Mouse (Mus musculus): ENCODE results near the gene Spata18. TPM values are rescaled to one million over a fixed set of nuclear protein-coding genes. Genes with fewer than 3 reads are reported as not detected.

Gene Spata18
- total and polyA plus RNA-seq, 3 experiments = not detected

- no peak for TF ChIP-seq CTCF (IDR thresholded peaks at IDR 0.05 in 2 of 3, conservative IDR thresholded peaks at IDR 0.05 in 1 of 3; ENCODE audit: control insufficient read depth in 1 of 3, insufficient read depth in 1 of 3, low read depth in 2 of 3, low read length in 3 of 3, poor library complexity in 1 of 3, severe bottlenecking in 1 of 3)
These were observed 18.2 kb downstream of the Spata18 start (continued) for GRCm38 (mm10) chr5:73669386-73669785.

DNA sequence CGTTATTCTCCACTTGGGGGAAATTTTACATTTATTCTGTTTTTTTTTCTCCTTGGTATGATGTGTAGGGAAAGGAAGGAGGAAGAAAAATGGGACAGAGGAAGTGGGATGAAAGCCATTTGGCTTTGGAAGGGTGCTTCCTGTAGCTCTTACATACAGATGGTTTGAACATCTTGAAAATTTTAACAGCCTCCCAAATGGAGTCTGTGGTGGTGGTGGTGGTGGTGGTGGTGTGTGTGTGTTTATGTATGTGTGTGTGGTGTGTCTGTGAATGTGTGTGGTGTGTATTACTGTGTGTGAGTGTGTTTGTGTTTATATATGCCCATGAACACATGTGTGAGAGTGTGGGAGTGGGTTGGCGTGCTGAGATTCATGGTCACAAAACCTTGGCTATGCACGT, 24.4 kb downstream of the Spata18 start:
- H3K27ac ChIP-seq (ENCODE audit: control insufficient read depth, low read depth, low read length) = no peak overlapping the region
- H3K4me1 ChIP-seq (ENCODE audit: control insufficient read depth in 1 of 2, insufficient read depth in 2 of 2, low read length in 2 of 2) = no peaks in the 10 kb centered on the region
- H3K9me3 ChIP-seq (replicated peaks; ENCODE audit: insufficient read depth, low read length) = no peaks in the 10 kb centered on the region
- H3K79me2 ChIP-seq (ENCODE audit: control insufficient read depth, insufficient read depth, low read length, poor library complexity) = no peaks in the 10 kb centered on the region
- DNase-seq (ENCODE audit: low read depth, low spot score) = no peak
- TF ChIP-seq BHLHE40 (IDR thresholded peaks at IDR 0.05; ENCODE audit: borderline replicate concordance, low read depth, low read length) = no peak
- TF ChIP-seq ZC3H11A (IDR thresholded peaks at IDR 0.05; ENCODE audit: low read depth, low read length) = no peak
- TF ChIP-seq TBP (IDR thresholded peaks at IDR 0.05; ENCODE audit: low read depth, low read length) = no peak
- no peak for TF ChIP-seq ELF1 (IDR thresholded peaks at IDR 0.05; ENCODE audit: low read depth, low read length)
- no peak overlapping the region for H3K9ac ChIP-seq (ENCODE audit: control insufficient read depth, low read depth, low read length, poor library complexity, severe bottlenecking)
- H3K36me3 ChIP-seq (ENCODE audit: control insufficient read depth in 1 of 2, insufficient read depth in 2 of 2, low read length in 2 of 2) = no peaks in the 10 kb centered on the region
- peaks cover 12% of the 10 kb centered on the region in 2 experiments for H3K27me3 ChIP-seq (ENCODE audit: control insufficient read depth in 1 of 2, insufficient read depth in 2 of 2, low read length in 2 of 2)
- no peak overlapping the region for H3K4me3 ChIP-seq (ENCODE audit: control insufficient read depth in 1 of 2, insufficient read depth in 1 of 2, low read depth in 2 of 2, low read length in 2 of 2)

- Histone ChIP-seq H3K36me3 (ENCODE audit: control insufficient read depth in 1 of 2, insufficient read depth in 2 of 2, low read length in 2 of 2) (no peaks in the 10 kb centered on the region), H3K27ac (ENCODE audit: control insufficient read depth, low read depth, low read length) (no peak overlapping the region), H3K4me1 (ENCODE audit: control insufficient read depth in 1 of 2, insufficient read depth in 2 of 2, low read length in 2 of 2) (no peaks in the 10 kb centered on the region), H3K27me3 (ENCODE audit: control insufficient read depth in 1 of 2, insufficient read depth in 2 of 2, low read length in 2 of 2) (peaks cover 15 to 17% of the 10 kb centered on the region in 2 experiments), H3K9me3 (replicated peaks; ENCODE audit: insufficient read depth, low read length) (no peaks in the 10 kb centered on the region), H3K79me2 (ENCODE audit: control insufficient read depth, insufficient read depth, low read length, poor library complexity) (no peaks in the 10 kb centered on the region), H3K4me3 (ENCODE audit: control insufficient read depth in 1 of 2, insufficient read depth in 1 of 2, low read depth in 2 of 2, low read length in 2 of 2) (no peak overlapping the region), H3K9ac (ENCODE audit: control insufficient read depth, low read depth, low read length, poor library complexity, severe bottlenecking) (no peak overlapping the region)
- TF ChIP-seq EP300 (IDR thresholded peaks at IDR 0.05; ENCODE audit: low read depth in 1 of 2, low read length in 2 of 2) (no peak), ZC3H11A (IDR thresholded peaks at IDR 0.05; ENCODE audit: low read depth, low read length) (no peak), MYB (IDR thresholded peaks at IDR 0.05; ENCODE audit: low read depth, low read length) (no peak), POLR2AphosphoS2 (IDR thresholded peaks at IDR 0.05; ENCODE audit: low read length) (no peak), CTCF (IDR thresholded peaks at IDR 0.05 in 2 of 3, conservative IDR thresholded peaks at IDR 0.05 in 1 of 3; ENCODE audit: control insufficient read depth in 1 of 3, insufficient read depth in 1 of 3, low read depth in 2 of 3, low read length in 3 of 3, poor library complexity in 1 of 3, severe bottlenecking in 1 of 3) (no peak), USF2 (IDR thresholded peaks at IDR 0.05; ENCODE audit: borderline replicate concordance in 1 of 2, insufficient read depth in 1 of 2, low read depth in 1 of 2, low read length in 2 of 2) (no peak), USF1 (IDR thresholded peaks at IDR 0.05; ENCODE audit: low read depth, low read length) (no peak), TBP (IDR thresholded peaks at IDR 0.05; ENCODE audit: low read depth, low read length) (no peak), BHLHE40 (IDR thresholded peaks at IDR 0.05; ENCODE audit: borderline replicate concordance, low read depth, low read length) (no peak), ZKSCAN1 (IDR thresholded peaks at IDR 0.05; ENCODE audit: low read depth, low read length) (no peak), TCF12 (IDR thresholded peaks at IDR 0.05; ENCODE audit: low read depth, low read length) (no peak), NRF1 (IDR thresholded peaks at IDR 0.05; ENCODE audit: insufficient read depth, low read depth, low read length, poor library complexity, severe bottlenecking) (no peak), CHD2 (IDR thresholded peaks at IDR 0.05; ENCODE audit: low read length) (no peak), JUND (IDR thresholded peaks at IDR 0.05; ENCODE audit: low read depth, low read length) (no peak), MEF2A (IDR thresholded peaks at IDR 0.05; ENCODE audit: extremely low read depth, insufficient replicate concordance, low read depth, low read length, poor library complexity, severe bottlenecking) (no peak)
- DNase-seq (ENCODE audit: low read depth, low spot score) = no peak
These were observed 25.4 kb downstream of the Spata18 start for GRCm38 (mm10) chr5:73676626-73677025.

Measured in MEL (cell line).